Mouse (Mus musculus) embryo, embryonic 11 days (tissue): ENCODE measurements around the gene Olfr979.
"Not testable (repeated sequence)": the region's sequence is repeated elsewhere in the genome, so short reads cannot be mapped to it uniquely, and the experiment has no call there.

Experiments used
- DNase-seq: peaks from one replicate; pipeline ENCODE4 v3.0.0-alpha.2; 2015

Olfr979 gene

DNA sequence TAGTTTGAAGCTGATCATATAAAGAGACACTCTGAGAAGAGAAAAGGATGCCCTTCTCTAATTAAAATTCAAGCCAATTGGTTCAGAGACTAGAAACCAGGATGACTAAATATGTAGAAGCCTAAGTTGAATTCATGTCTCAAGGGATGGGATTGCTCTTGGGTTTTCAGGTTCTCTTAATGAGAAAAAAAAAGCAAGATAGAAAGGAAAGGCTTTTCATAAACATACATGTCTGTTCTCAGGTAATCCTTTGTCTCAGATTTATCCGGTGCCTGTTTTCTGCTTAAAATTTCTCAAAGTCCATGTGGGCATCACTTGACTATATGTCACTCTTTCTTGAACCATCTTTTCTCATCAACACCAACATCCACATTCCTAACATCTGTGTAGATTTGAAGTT is at the start of gene Olfr979:
TSS of gene Olfr979 (minus strand) at position 101 of the 400 bp plus-strand sequence.
- DNase-seq: no peak

DNA sequence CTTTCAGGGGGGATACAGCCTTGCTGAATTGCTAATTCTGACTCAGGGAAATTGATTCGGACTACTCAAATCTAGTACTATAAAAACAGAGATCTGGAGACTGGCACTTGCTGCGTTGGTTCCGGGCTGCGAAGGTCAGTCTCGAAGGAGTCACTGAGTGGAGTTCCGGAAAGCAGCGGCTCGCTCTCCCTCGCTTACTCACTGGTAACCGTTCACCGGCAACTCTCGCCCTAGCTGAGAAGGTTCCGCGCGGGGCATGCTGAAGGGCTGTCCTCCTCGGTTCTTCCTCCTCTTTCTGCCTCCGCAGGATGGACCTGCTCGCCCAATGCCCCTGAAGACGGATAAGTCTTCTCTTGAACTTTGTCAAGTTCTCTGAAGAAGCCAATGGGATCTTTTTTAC is 46.9 kb upstream of the Olfr979 start:
- DNase-seq: no peak

DNA sequence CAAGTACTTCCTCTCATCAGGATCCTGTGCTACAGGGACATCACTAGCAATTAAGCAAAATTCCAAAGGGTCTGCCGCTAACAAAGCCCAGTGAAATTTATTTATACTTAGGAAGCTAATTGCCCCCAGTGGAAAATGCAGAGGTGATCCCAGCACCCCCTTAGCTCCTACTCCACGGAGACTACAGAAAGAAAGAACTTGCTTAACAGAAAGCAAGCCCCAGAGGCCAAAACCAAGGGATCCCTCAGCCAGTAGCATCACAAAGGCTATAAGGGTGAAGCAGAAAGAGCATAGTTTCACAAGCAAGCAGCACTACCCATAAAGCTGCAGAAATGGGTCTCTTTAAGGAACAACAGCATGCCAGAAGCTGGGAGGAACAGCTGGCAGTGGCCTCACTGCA is 17.9 kb upstream of the Olfr979 start, which contains the start of gene Olfr981:
TSS of gene Olfr981 (plus strand) at position 301 of the 400 bp plus-strand sequence.
- no peak for DNase-seq

DNA sequence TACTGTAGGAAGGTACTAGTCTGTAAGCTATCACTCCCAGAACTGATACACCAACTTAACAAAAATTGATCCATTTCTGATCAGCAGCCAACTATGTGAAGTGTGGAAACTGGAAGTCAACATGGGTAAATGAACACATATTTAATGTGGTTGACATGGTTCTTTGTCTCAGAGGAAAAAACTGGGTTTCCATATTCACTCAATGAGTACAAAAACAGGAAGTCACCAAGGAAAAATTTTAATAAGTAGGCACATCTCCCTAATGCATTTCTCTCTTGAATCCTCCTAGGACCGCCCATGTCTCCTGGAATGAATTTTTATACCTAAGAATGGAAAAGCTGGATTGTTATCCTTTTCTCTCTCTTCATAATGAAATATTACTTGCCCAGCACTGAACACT is 6.2 kb upstream of the Olfr979 start, which contains the start of gene Olfr980:
TSS of gene Olfr980 (minus strand) at position 101 of the 400 bp plus-strand sequence.
- DNase-seq: no peak

GRCm38 (mm10) chr9:39991813-39992212 is 11.5 kb downstream of the Olfr979 start, which contains the start of gene Olfr978:
Gene Olfr978, plus strand, starts transcription at chr9:39992113.
- no peak for DNase-seq

DNA sequence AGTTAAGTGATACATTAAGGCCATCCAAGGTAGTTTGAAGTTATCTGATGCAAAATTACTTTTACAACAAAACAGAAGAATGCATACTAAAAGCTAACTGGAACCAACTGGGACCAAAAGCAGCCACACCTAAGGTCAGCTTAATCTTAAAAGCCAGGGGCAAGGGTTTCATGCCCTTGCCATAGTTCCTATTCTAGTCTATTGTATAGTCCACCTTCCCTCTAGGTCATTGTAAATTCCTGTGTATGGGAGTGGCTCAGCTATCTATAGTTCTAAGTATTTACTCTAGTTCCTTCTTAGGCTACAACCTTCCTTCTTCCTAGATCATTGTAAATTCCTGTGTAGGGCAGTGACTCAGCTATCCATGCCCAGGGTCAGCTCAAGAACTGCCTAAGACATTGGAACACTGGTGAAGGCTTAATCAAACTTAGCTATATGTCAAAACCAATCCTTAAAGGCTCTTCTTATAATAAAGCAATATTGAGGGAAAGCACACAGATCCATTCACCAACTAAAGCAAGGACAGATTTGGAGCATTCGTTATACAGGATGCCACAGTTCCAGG is 26.6 kb downstream of the Olfr979 start:
- DNase-seq: not testable (repeated sequence)

- not testable (repeated sequence) for DNase-seq
Observed at GRCm38 (mm10) chr9:39961033-39961432, 42.2 kb downstream of the Olfr979 start, which contains the start of gene Olfr976. Gene Olfr976, minus strand, starts transcription at chr9:39961133.

DNA sequence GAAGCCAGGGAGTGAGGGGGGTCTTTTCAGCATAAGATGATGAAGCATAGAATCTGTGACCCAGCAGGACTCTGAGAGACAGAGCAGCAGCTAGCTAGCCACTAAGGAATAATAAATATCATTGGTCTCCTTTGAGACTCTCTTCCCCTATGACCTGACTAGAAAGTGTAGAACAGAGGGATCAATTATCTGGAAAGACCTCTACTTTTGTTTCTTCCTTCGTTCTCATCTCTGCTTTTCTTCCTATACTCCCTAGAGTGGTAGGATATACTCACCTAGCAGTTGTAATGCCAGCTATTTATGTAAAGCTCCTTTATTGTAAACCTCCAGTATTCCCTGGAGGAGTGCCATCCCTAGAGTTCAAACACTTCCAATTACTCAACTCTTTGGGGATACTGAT is 51.3 kb downstream of the Olfr979 start, which contains the start of gene Olfr975:
TSS of gene Olfr975 (minus strand) at position 101 of the 400 bp plus-strand sequence.
- no peak for DNase-seq
